Mouse (Mus musculus): ENCODE measurements around the gene Cend1.
A peak's percentile ranks its signal among the peaks of the same experiment; 100 is the strongest.
"Not testable (repeated sequence)": the region's sequence is repeated elsewhere in the genome, so short reads cannot be mapped to it uniquely, and the experiment has no call there.

Cend1 gene

GRCm38 (mm10) chr7:141429840-141430584 lies 721 bp upstream of the Cend1 start:
- no peak for DNase-seq (ENCODE audit: low read depth)

- DNase-seq (ENCODE audit: low read depth) = no peak
Measured at GRCm38 (mm10) chr7:141428701-141429100, 590 bp downstream of the Cend1 start.

DNA sequence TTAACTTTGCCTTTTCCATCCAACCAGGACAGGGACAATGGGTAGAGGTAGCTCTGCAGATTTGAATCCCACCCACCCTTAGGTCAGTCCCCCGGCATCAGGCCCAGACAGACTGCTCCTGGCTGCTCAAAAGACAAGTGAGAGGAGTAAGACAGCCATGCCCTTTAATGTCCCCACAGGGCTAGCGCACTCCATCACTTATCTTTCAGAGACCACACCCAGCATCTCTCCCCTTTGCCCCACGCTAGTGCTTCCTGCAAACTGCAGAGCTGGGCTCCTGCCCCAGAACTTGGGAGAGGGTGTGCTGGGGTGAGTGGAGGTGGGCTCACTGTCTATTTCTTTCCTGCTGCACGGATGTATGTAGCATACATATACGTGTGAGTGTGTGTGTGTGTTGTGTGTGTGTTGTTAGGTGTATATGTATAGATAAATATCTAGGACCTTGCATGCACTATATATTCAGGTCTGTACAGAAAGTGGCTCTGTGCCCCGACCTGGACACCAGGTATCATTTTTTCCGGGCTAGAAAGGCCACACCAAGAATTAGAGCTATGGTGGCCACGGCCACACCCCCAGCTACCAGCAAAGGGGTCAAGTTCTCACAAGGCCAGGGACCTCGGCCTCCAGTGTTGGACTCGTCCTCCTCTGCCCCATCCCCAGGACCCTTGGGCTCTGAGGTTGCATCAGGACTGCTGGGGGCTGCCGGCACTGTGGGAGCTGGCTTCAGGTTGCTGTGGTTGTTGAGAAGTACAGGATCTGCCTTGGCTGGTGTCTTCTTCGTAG lies 2.2 kb downstream of the Cend1 start:
- no peak for DNase-seq (ENCODE audit: low read depth)

GRCm38 (mm10) chr7:141423811-141424210 lies 5.5 kb downstream of the Cend1 start:
- DNase-seq (ENCODE audit: low read depth) = no peak

DNA sequence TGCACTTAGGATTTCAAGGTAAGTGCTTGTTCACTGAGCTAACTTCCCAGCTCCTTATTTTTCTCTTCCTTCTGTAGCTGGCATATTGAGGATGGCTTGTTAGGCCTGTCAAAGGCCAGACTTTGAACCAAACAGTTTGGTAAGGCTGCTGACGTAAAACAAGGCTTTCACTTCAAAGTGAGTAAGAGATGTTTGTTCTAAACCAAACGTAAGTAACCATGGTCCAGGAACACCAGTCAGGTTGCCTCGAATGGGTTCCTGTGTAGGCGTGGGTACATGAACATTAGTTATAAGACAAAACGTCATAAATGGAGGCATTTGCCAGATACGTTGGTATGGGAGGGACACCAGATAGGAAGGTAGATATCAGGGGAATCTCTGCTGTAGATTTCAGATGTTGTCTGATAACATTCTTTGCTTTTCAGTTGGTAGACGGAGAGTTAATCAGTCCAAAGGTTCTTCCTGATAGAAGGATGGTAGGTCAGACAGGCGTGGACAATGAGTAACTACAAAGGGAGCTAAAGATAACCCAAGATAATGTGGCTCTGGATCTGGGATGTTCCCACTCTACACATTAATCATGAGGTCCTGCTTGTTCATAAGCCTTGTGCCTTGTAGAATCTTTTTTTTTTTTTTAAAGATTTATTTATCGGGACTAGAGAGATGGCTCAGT lies 9.1 kb downstream of the Cend1 start:
- no peak for DNase-seq (ENCODE audit: low read depth)

DNA sequence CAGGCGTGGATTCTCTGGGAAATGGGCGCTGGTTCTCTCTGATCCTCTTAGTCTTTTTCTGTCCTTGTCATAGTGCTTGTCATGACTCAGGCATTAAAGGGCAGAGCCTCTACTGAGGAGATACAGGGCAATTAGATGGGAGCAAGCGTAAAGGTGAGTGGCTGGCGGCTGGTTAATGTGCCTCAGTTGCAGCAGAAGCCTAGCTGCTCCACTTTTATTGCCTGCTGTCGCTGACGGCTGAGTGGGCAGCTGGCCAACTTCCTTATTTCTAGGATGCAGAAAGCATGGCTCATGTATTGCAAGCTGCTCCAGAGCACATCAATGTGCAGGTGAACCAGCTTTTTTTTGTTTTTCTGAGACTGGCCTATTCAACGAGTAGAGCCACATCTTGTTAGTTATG lies 10.3 kb downstream of the Cend1 start:
- no peak for DNase-seq (ENCODE audit: low read depth)

DNA sequence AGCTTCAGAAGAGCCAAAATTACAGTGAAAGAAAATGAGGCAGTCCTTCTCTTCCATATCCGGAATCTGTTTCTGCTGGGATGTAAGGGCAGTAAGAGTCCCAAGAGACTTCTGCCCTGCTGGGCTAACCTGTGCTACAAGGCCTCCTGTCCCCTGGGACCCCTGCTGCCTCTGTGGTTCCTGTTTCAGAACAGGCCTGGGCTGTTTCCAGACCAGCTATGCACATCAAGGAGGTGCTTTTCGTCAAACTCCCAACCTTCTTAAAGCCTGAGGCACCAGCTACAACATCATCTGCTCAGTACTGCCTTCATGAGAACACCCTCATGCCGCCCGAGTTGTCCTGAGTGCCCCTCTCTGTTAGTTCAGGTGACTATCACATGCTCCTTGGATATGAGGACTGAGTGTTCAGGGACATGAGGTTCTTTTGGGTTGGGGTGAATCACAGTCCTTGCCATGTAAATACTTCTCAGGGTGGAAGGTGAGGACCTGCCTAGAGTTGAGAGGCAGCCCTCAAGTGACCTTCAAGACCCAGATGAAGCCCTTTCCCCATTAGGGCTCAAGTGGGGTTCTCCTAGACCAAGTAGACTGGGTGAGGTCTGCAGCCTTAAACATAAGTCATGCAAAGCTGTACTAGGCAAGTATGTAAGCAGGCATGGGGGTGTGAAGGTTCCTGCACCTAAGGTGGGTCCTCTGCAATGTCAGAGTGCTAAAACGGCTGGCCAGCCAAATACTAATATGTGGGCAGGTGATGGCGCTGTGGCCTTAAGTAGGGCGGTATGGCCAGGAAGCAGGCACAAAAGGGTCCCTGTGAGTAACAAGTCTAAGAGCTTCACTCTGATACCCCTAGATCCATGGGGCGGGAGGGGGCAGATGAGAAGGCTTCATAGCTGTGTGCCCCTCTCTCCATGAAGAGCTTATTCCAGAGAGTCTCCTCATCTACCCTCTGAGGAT lies 11.3 kb downstream of the Cend1 start:
- DNase-seq (ENCODE audit: low read depth) = no peak

- DNase-seq (ENCODE audit: low read depth) = no peak
Measured at GRCm38 (mm10) chr7:141416144-141416841, 13.0 kb downstream of the Cend1 start.

DNA sequence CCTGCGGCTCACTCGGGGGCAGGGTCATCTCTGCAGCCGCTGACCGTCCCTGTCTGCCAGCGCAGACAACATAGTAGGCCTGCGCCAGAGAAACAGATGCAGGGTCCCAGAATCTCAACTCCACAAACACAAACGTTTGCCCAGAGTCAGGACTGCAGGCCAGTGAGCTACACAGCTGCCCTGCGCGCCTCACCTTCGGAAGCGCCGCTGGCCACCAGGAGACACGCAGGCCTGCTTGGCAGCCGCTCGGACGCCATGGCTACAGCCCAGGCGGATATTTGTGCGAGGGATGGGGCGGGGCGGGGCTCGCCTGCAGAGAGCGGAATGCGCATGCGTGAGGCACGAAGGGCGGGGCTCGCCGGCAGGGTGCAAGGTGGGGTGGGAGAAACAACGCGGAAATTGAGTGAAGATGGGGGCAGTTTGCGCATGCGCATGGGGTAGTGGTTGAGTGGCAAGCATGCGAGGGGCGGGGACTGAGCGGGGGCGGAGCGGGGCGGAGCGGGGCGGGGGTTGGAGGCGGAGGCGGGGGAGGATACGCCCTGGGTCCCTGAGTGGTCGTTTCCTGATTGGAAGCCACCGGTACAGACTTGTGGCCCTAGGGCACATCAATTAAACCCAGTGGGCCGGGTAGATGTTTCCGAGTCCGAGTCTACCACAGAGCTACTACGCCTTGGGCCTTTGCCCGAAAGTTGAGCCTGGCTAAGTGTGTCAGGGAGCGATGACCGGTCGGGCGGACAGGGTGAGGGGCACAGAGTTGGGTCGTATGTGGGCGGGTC lies 15.3 kb downstream of the Cend1 start, which contains the start of gene Gatd1:
Gene Gatd1, minus strand, starts transcription at position 328 of the 776 bp plus-strand sequence.
- DNase-seq (ENCODE audit: low read depth) = peak; percentile 99

GRCm38 (mm10) chr7:141413331-141413730 lies 16.0 kb downstream of the Cend1 start:
- DNase-seq (ENCODE audit: low read depth) = no peak

- DNase-seq (ENCODE audit: low read depth) = no peak
Measured at GRCm38 (mm10) chr7:141411667-141412066, 17.6 kb downstream of the Cend1 start.

DNA sequence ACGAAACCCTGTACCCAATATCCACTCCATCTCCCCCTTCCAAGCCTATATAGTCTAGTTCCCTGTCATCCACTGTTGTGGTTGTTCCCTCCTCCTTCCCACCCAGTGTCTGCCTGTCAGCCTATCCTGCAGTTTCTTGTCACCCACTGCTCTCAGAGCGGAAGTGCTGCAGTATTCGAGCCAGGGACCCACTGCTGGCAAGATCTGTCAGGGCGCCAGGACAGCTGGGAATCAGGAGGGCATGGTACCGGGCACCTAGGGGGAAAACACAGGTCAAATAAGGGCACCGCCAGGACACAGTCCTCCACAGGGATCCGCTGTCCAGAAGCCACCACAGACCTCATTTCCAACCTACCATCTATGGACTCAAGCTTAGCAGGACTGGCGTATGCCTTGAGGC lies 18.7 kb downstream of the Cend1 start:
- no peak for DNase-seq (ENCODE audit: low read depth)

GRCm38 (mm10) chr7:141408833-141409232 lies 20.5 kb downstream of the Cend1 start:
- peak; percentile 75 for DNase-seq (ENCODE audit: low read depth)

GRCm38 (mm10) chr7:141407670-141408069 lies 21.6 kb downstream of the Cend1 start:
- not testable (repeated sequence) for DNase-seq (ENCODE audit: low read depth)

DNA sequence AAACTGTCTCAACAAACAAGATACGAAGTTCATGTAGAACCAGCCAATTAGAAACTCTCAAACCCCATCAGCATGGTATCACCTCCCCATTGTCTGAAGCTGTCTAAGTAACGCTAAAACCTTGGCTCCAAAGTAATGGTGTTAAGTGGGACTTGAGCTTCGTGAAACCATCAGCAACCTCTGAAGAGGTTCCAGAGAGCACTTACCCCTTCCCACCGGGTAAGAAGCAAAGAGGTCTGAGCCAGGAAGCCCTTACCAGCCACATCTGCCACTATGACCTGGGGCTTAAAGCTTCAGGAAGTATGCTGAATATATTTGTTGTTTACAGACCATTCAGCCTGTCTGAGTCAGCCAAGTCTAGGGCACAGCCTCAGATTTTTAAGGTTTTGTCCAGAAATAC lies 23.8 kb downstream of the Cend1 start:
- DNase-seq (ENCODE audit: low read depth) = no peak

DNA sequence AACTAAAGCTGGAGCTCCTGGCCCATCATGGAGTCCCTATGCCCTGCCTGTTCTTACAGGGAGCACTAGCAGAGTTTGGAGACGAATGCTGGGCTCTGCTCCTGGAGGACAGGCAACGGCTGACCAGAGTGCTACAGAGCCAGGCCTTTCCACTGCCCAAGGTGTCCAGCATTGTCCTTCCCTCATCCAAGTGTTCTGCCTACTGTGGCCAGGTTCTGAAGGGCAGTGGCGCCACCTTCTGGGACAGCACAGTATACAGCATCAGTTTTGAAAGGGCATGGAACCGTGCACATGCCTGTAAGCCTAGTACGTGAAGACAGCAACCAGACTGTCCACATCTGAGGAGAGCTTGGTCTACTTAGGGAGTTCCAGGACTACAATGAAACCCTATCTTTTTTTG lies 26.0 kb downstream of the Cend1 start:
- DNase-seq (ENCODE audit: low read depth) = no peak

GRCm38 (mm10) chr7:141395348-141395747 lies 33.9 kb downstream of the Cend1 start:
- no peak for DNase-seq (ENCODE audit: low read depth)

- DNase-seq (ENCODE audit: low read depth) = peak; percentile 82
Measured at GRCm38 (mm10) chr7:141394771-141395170, 34.5 kb downstream of the Cend1 start.

DNA sequence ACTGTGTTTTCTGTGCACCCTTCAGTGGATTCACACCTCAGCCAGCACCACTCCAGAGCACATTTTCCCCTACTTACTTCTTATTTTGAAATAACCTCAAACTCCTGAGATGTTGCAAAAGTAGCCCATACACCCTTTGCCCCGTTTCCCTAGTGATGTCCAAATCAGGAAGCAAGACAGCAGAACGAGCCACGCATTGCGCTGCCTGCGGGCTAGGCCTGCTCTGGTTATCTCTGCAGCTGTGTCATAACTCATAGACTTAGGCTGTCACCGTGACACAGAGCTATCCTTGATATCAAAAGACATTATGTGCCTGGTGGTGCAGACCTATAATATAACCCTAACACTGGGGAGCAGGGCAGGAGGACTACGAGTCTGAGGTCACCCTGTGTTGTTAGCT lies 35.1 kb downstream of the Cend1 start:
- DNase-seq (ENCODE audit: low read depth) = no peak

DNA sequence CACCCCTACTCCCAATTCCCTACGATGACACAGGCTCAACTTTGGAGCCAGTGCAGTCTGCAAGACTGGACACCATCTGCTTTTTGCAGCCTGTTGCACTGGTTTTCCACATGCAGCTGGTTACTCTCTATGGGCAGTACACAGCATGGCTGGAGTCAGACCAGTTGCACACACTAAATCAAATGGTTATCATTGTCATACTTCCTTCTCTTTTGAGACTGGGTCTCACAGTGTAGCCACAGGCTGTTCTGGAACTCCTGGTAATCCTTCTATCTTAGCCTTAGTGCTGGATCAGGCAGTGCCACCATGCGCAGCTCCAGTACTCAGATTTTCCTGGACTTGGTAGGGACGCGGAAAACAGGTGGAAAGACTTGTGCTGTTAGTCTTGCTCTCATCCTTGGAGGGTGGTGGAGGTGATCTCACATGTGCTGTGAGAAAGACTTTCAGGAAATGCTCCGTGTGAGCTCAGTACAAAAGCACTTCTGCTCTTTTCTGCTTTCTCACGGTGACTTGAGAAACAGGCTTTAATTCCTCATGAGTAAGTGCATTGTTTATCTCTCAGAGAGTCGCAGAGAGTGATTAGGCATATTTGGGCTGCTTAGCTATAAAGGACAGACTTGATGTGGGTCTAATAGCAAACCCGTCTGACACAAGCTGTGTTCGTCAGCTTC lies 36.6 kb downstream of the Cend1 start:
- peak; percentile 69 for DNase-seq (ENCODE audit: low read depth)
